Mouse (Mus musculus): ENCODE data around the gene Rfc4.

- TF ChIP-seq POLR2A (IDR thresholded peaks at IDR 0.05; ENCODE audit: borderline replicate concordance, insufficient read depth, low read length) (peak; percentile 89), CTCF (IDR thresholded peaks at IDR 0.05; ENCODE audit: borderline replicate concordance, insufficient read depth, low read depth, low read length) (no peak)
These were observed 20.1 kb downstream of the Rfc4 start, which contains the start of gene Eif4a2 for GRCm38 (mm10) chr16:23107231-23107942.
